Mouse (Mus musculus) urinary bladder, postnatal 10 days (tissue): ENCODE results near the gene Nfatc3.
"Not testable (repeated sequence)": the region's sequence is repeated elsewhere in the genome, so short reads cannot be mapped to it uniquely, and the experiment has no call there.

Source experiments
- DNase-seq: peaks from one replicate; pipeline ENCODE4 v3.0.0; 2022; ENCODE audit warnings: low spot score

Gene Nfatc3

DNA sequence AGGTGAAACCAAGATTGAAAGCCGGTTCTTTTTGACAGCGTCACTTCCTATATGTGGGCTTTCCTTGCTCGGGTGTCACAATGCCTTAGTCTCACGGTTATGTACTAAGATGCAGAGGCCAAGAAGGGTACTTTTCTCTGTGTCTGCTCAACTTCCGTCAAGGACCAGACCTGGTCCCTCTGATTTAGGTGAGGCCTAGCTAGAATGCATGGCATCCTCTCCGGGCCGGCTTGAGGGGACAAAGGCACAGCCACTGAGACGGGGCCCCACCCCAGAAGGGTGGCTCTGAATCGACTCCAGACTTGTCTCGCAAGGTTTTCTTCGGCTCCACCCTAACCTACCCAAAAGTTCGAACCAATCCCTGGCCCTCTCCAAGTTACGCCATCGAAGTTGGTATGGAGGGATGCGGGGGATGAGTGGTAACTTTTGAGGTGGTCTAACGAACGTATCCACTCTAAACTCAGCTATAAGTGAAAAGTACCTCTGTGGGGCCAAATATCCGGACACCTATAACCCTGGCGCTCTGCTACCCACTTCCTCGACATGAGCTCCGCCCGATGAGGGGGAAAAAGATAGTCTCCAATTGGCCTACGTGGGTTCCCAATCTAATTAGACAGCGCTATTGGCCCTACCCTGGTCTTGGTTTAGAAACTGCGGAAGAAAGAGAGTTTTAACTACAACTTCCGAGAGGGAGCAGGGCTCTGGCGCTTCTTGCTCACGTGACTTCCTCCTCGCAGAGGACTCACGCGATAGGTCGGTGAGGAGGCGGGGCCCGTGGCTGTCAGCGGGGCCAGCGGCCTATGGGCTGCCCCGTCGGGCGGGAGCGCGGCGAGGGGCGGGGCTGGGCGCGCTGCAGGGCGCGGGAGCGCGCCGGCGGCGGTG lies at the start of gene Nfatc3:
Gene Nfatc3 (plus strand): TSS at position 110 of the 882 bp plus-strand sequence.
- peak; percentile 81 for DNase-seq

DNA sequence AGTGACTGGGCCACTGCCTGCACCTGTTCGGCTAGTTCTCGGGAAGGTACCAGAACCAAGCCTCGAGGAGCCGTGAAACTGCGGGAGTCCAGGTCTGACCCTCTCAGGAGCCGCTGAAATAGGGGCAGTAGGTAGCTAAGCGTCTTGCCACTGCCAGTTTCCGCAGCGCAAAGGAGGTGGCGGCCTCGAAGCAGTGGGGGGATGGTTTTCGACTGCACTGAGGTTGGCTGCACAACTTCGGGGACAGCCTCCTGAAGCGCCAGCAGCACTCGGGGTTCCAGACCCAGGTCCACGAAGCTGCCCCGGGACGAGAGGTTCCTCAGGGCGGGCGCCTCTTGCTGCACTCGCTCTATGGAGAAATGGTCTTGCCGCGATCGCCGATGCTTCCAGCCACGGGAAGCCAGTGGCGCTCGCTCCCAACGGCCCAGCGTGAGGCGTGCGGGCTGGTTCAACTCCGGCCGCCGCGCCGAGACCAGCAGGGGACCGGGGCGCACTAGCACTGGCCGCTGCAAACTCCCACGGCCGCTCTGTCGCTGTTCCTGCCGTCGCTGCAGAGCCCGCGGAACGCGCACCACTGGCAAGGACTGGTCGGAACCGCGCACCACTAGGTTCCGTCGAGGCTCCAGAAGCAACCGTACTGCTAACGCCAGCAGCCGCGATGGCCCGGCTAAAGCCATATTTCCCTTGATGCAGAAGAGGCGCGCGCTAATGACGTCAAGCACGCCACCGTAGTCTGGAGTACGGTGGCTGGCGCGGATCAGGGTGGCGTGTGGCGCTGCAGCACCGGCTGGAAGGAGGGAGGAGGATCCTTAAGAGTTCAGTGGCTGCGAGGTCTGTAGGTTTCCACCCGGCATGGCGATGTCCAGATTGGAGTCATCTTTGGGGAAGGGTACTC lies 47.6 kb upstream of the Nfatc3 start:
- peak; percentile 72 for DNase-seq

- DNase-seq: no peak
Measured at GRCm38 (mm10) chr8:106011643-106011986, 47.0 kb upstream of the Nfatc3 start, which contains the start of gene Ddx28. Ddx28 (minus strand) TSS chr8:106011882.

GRCm38 (mm10) chr8:106012203-106012602 lies 46.4 kb upstream of the Nfatc3 start:
- DNase-seq: not testable (repeated sequence)

- no peak for DNase-seq
Measured at GRCm38 (mm10) chr8:106016284-106016683, 42.4 kb upstream of the Nfatc3 start.

DNA sequence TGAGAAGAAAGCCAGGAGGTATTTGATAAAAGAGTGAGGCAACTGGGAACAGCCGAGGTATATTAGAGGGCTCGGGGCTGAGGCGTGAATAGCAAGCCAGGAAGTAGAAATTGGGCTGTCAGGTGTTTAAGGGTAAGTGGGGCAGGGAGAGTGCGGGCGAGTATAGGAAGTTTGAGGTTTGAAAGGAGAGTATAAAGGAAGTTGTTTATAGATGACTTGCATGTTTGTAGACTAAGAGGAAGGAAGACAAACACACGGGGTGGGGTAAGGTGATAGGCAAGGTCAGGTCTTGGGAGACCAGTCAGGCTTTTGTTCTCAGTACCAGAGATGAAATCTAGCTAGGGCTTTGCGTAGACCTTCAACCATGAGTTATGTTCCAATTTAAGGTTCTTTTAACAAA lies 41.5 kb upstream of the Nfatc3 start:
- no peak for DNase-seq

- no peak for DNase-seq
Measured at GRCm38 (mm10) chr8:106018039-106018438, 40.6 kb upstream of the Nfatc3 start.

DNA sequence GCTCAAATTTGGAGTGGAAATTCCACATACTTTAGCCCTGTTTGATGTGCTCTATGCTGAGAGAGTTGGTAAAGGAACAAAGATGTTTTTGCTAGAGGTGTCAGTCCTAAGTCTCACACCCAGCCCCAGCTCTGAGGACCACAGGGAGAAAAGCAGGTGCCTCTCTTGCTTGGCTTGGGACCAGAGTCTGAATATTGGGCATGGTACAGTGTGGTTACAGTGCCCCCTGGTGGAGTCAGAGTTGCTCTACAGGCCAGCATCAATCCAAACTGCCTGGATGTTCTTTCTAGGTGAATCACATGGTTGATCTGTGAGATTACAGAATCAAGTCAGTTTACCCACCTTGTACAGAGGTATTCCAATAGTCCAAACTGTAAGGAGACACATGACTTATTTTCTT lies 36.2 kb upstream of the Nfatc3 start:
- DNase-seq: no peak

DNA sequence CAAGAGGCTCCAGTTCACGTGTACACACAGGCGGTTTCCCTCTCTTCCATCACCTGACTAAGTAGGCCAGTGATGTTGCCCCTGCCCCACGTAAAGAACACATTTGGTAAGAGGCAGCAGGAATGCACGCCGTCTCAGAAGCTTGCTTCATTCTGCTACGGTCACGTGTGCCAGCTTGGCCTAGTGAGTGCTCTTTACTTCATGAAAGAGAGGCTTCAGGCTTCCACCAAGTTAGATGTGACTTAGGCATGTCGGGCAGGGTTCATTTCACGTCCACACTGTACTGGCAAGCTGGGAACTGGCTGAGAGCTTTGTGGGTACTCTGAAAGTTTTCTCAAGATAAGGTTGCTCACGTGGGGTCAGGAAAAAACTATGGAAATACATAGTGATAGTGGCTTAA lies 19.9 kb upstream of the Nfatc3 start:
- DNase-seq: no peak

DNA sequence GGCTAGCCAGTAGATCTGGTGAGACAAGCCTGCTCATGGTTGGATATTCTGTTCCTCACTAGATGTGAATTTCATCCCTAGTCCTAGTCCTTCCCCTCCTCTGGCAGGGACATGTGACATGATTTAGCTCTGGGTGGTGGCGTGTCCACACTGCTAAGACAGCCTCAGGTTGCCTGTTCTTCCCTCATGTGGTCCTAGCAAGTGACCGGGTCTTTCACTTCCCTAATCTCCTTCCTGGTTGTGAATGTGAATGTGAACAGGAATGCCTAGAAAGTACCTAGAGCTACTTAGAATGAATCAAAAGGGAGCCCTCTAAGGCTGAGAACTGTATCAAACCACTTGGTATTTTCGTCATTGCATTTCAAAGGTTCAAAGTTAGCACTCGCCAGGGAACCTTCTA lies 19.0 kb upstream of the Nfatc3 start:
- DNase-seq: no peak

DNA sequence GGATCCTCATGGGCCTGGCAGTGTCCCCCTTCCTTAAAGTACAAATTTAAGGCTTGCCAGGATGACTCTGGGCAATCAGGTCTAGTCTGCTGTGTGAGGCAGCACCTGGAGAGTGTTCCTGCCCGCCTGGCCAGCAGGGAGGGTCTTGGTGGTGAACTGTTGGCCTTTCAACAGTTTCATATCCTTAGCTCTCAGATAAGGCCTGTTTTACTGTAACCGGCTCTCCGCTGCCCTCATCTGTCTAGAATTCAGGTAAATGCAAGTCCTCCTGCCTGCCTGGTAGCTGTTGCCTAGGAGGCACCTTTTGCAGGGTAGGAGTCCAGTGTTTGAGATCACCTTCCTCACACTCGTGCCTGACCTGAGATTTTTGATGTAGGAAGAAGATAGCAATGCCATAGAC lies 18.4 kb upstream of the Nfatc3 start:
- no peak for DNase-seq

- DNase-seq: no peak
Measured at GRCm38 (mm10) chr8:106043055-106043454, 15.6 kb upstream of the Nfatc3 start.

DNA sequence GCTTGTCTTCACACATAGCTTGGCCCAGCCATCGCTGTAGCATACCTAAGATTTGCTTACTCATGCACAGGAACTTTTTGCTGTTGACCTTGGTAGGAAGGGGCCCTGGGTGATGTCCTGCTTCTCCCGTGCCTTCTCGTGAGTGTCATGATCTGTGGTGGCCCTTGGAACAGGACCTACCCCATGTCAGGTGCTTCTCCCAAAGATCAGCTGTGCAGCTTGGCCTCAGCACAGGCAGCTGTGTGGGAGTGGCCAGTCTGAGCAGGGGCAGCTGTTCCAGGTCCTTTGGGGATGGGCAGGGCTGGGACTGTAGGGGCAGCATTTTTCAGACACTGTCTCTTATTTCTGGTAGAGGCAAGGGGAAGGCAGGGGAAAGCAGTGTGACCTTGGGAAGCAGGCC lies 14.5 kb upstream of the Nfatc3 start:
- no peak for DNase-seq

GRCm38 (mm10) chr8:106046872-106047559 lies 11.6 kb upstream of the Nfatc3 start:
- DNase-seq: no peak

GRCm38 (mm10) chr8:106047854-106048630 lies 10.6 kb upstream of the Nfatc3 start:
- no peak for DNase-seq

DNA sequence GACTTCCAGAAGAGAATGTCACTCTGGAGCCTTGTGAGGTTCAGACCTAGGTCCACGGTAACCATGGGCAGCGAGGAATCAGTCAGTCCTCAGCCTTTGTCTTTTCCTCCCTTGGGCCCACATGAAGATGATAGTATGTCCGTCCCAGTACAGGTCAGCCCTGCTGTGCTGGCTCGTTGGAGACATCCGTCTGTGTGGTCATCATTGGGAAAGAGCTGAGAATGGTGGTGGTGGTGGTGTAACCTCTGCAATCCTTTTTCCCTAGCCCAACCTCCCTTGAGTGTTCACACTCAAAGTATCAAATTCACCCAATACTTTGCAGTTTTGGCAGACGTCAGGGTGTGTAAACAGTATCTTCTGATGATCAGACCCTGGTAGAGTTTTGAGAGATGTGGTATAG lies 8.8 kb upstream of the Nfatc3 start:
- no peak for DNase-seq

DNA sequence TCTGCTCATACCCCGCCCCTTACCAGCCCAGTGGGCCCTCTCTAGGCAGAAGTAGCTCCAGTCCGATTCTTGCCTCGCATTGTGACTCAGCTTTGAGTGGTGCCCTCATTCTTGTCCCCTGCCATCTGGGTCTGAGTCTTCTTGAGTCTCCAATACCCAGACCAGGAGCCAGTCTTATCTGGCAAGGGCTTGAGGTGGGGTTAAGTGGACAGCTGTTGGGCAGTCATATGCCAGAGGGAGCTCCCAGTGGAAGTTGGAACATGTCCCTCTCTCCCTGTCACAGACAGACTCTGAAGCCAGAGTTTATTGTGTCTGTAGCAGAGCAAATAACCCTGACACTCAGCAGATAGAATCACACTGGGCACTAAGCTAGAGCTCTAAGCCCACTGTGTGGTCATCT lies 7.6 kb upstream of the Nfatc3 start:
- DNase-seq: no peak

- DNase-seq: no peak
Measured at GRCm38 (mm10) chr8:106052510-106053089, 6.0 kb upstream of the Nfatc3 start.

DNA sequence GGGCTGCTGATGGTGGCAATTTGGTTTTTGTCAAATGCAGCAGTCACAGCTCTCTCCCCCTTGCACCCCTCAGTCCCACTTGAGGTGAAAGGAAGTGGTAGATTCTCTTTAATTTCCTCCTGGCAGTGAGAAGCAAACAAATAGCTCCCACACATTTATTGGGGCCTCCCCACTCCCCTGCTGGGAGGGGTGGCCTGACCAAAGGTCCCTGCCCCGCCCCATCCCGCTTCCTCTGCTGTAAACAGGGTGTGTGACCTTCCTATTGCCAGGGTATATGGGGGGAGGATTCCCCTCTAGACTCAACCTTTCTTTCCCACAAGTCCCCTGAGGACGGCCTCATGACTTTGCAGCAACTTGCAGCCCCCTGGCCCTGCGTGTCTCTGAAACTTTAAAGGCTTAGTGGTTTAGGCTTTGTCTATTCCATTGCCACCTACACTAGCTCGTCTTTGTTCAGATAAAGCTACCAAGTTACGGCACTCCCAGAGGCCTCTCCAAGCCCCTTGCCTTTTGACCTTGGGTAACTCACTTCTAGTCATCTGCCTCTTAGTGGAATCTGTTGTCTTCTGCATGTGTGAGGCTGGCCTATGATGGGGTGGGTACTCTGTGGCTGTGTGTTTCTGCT lies 4.3 kb upstream of the Nfatc3 start:
- DNase-seq: no peak

- no peak for DNase-seq
Measured at GRCm38 (mm10) chr8:106055038-106055437, 3.6 kb upstream of the Nfatc3 start.
